In the genomic region with DNA sequence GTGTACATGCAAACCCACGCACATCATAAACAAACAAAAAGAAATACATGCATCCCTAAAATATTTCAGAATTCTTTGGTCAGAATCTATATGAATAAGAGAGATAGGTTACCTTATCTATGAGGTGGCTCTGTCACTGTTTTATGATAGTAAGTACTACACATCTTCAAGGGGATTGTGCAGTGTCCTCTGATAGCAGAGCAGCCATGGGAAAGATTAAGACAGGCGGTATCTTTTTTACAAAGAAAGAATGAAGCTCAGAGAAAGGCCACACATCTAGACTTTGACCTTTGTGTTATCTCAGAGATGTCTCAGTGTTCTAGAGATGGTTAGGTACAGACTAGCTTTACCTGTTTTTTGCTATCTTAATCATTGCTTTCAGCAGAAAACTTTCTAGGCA, we compare ENCODE assay signal across 29 mouse cellular contexts. TPM values are rescaled to one million over a fixed set of nuclear protein-coding genes. Genes with fewer than 3 reads are reported as not detected.
"Had no signal": no experiment of that assay in that cellular context is flagged by ENCODE, and none has a peak within 500 bp of the region (broad histone marks: within the 10 kb centered on the region; RNA-seq: fewer than 3 reads in every experiment).

No protein-coding gene starts in this region.

- H3K9ac ChIP-seq: heart, embryonic 12.5 days; hindbrain, embryonic 12.5 days; hindbrain, embryonic 14.5 days; kidney, embryonic 15.5 days; limb, embryonic 13.5 days; limb, embryonic 15.5 days; liver, embryonic 15.5 days had no signal

- H3K9me3 ChIP-seq: heart, embryonic 10.5 days; heart, embryonic 12.5 days; hindbrain, embryonic 10.5 days; hindbrain, embryonic 12.5 days; kidney, embryonic 15.5 days; limb, embryonic 13.5 days; limb, embryonic 15.5 days; liver, embryonic 15.5 days had no signal

- H3K4me2 ChIP-seq: heart, embryonic 12.5 days; hindbrain, embryonic 12.5 days; hindbrain, embryonic 14.5 days; kidney, embryonic 15.5 days; limb, embryonic 13.5 days; limb, embryonic 15.5 days; liver, embryonic 15.5 days had no signal

- H3K27me3 ChIP-seq: heart, embryonic 12.5 days; hindbrain, embryonic 12.5 days; kidney, embryonic 15.5 days; limb, embryonic 13.5 days; limb, embryonic 15.5 days; liver, embryonic 15.5 days had no signal

- H3K4me1 ChIP-seq: hindbrain, embryonic 10.5 days; hindbrain, embryonic 12.5 days; kidney, embryonic 15.5 days; limb, embryonic 13.5 days; limb, embryonic 15.5 days had no signal

- DNase-seq: gastrocnemius, adult 2 months; gastrocnemius, postnatal 10 days; gastrocnemius, postnatal 25 days; heart, adult 18-20 months; heart, postnatal 10 days; heart, postnatal 4 days; kidney, adult 11 months; kidney, adult 2 months; kidney, adult 9 months; kidney, postnatal 14 days; kidney, postnatal 36 days; layer of hippocampus, adult 9-11 months; layer of hippocampus, postnatal 36 days; left cerebral cortex, postnatal 4 days had no signal

- H3K4me3 ChIP-seq: gastrocnemius, adult 2 months; heart, embryonic 10.5 days; heart, embryonic 12.5 days; hindbrain, embryonic 10.5 days; hindbrain, embryonic 12.5 days; kidney, embryonic 15.5 days; limb, embryonic 13.5 days; limb, embryonic 15.5 days; liver, embryonic 15.5 days had no signal

- ATAC-seq: hindbrain, embryonic 16.5 days; inflammation-experienced regulatory T-cells, adult 6 months had no signal

- H3K27ac ChIP-seq: gastrocnemius, adult 2 months; heart, embryonic 10.5 days; hindbrain, embryonic 10.5 days; hindbrain, embryonic 12.5 days; hindbrain, embryonic 14.5 days; kidney, embryonic 15.5 days; kidney, postnatal 0 days; limb, embryonic 13.5 days; limb, embryonic 15.5 days; liver, embryonic 15.5 days had no signal

RNA-seq across cellular contexts. Expression of gene Gm20503, which starts 13.9 kb away (rescaled TPM):
- total RNA-seq: granulocyte monocyte progenitor cell, adult 5-6 weeks; liver, adult 2 months had no signal
- polyA plus RNA-seq: inflammation-experienced regulatory T-cells, adult 6 months; kidney, adult 2 months; large intestine, adult 2 months; liver, adult 2 months had no signal
